Mouse (Mus musculus): ENCODE results near the gene Lypd5.

DNA sequence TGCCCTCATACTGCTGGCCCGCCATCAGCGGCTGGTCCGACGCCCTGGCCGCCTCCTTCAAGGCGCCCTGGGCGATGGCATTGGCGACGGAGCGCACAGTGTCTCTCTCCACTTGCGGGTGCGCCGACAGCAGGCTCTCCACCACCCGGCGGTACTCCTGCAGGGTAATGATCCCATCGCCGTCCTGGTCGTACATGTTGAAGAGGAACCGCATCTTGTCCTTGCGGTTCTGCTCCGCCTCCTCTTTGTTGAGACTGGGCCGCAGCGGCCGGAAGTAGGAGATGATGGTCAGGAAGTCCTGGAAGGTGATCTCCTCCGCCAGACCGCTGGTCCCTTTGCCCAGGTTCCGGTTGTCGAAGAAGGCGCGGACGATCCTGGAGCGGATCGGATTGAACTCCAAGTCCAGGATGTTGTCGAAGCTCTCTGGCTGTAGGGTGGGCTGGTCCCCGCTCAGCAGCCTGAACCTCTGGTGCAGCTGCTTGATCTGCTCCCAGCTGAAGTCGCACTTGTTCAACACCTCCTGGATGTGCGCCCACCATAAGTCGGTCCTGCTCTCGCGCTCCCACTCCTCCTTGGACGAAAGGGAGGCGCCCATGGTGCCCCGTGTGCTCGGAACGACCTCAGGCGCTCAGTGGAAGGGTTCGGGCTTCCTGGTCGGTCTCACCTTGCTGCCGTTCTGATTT, 15.6 kb upstream of the Lypd5 start, which contains the start of gene Tescl:
- no peak for TF ChIP-seq CTCF (IDR thresholded peaks at IDR 0.05; ENCODE audit: extremely low read depth, insufficient read depth, insufficient read length, insufficient replicate concordance)
- no peak for TF ChIP-seq POLR2A (IDR thresholded peaks at IDR 0.05; ENCODE audit: low read depth, low read length)

Data from spleen, adult 2 months (tissue).